Mouse (Mus musculus) liver, embryonic 16.5 days (tissue): ENCODE results near the gene Dmbx1. TPM values are rescaled to one million over a fixed set of nuclear protein-coding genes. Genes with fewer than 3 reads are reported as not detected.

ENCODE experiments used
- ATAC-seq: fragments of 200-750 bp; cut with Nextera tagmentation; 2 replicates; pipeline ENCODE4 v1.8.0; 2017; ENCODE audit warnings: low read depth, mild to moderate bottlenecking, moderate number of reproducible peaks, moderate library complexity
- H3K27ac ChIP-seq: fragments of 300-500 bp; sonication (generic); 2 replicates; pipeline ENCODE4 v1.5.1; 2014; ENCODE audit warnings: mild to moderate bottlenecking, low read length
- H3K27me3 ChIP-seq: fragments of 300-500 bp; sonication (generic); 2 replicates; pipeline ENCODE4 v1.6.1; 2014; ENCODE audit warnings: low read depth, low read length, mixed read lengths; ENCODE audit not compliant: control insufficient read depth, insufficient read depth
- H3K36me3 ChIP-seq: fragments of 300-500 bp; sonication (generic); 2 replicates; pipeline ENCODE4 v1.6.1; 2014; ENCODE audit warnings: mild to moderate bottlenecking; ENCODE audit not compliant: control insufficient read depth, insufficient read depth
- H3K4me1 ChIP-seq: fragments of 300-500 bp; sonication (generic); 2 replicates; pipeline ENCODE4 v1.6.1; 2014; ENCODE audit warnings: low read depth, low read length, mixed read lengths; ENCODE audit not compliant: control insufficient read depth
- H3K4me2 ChIP-seq: fragments of 300-500 bp; sonication (generic); 2 replicates; pipeline ENCODE4 v1.6.1; 2014; ENCODE audit warnings: low read depth, low read length, mixed read lengths
- H3K4me3 ChIP-seq: fragments of 300-500 bp; sonication (generic); 2 replicates; pipeline ENCODE4 v1.5.1; 2014; ENCODE audit warnings: low read depth, mild to moderate bottlenecking, low read length
- H3K9ac ChIP-seq: fragments of 300-500 bp; sonication (generic); 2 replicates; pipeline ENCODE4 v1.6.1; 2014; ENCODE audit warnings: low read depth, low read length
- H3K9me3 ChIP-seq: fragments of 300-500 bp; sonication (generic); replicated peaks from 2 replicates; pipeline ENCODE4 v1.6.1; 2016; ENCODE audit warnings: low read length; ENCODE audit not compliant: control insufficient read depth
- WGBS: fragments of 180-500 bp; shearing (Covaris S2); extraction: QIAGEN DNeasy Blood & Tissue Kit; methylation state at CpG from one replicate; pipeline ENCODE4 v1.1.7; 2014; ENCODE audit not compliant: insufficient replicate concordance; 5-methylcytosine and 5-hydroxymethylcytosine counted together
- polyA plus RNA-seq: library from polyadenylated mRNA; unstranded; fragments of >200 nt; fragmentation: Nextera tagmentation; extraction: Ambion mirVana; gene quantifications from 2 replicates; pipeline ENCODE4 v1.2.1, GENCODE M21; 2015

Dmbx1 gene
- polyA plus RNA-seq, 1 experiment from 2014 or later, result not detected

- Histone ChIP-seq H3K27ac (no peak overlapping the region), H3K4me3 (no peak overlapping the region), H3K9ac (no peak overlapping the region), H3K36me3 (no peaks in the 10 kb centered on the region), H3K27me3 (peaks cover 26% of the 10 kb centered on the region), H3K9me3 (no peaks in the 10 kb centered on the region), H3K4me2 (no peak overlapping the region), H3K4me1 (no peaks in the 10 kb centered on the region)
- ATAC-seq, result no peak
- 57% methylated on average over 24 of the region's 24 CpGs for WGBS
These were observed 32.8 kb upstream of the Dmbx1 start for GRCm38 (mm10) chr4:115972543-115972942.

- no peak for ATAC-seq
- no peaks in the 10 kb centered on the region for H3K36me3 ChIP-seq
- peaks cover 75% of the 10 kb centered on the region for H3K27me3 ChIP-seq
- no peak overlapping the region for H3K4me2 ChIP-seq
- WGBS, result 6% methylated on average over 5 of the region's 5 CpGs
- no peak overlapping the region for H3K9ac ChIP-seq
- H3K4me1 ChIP-seq, result no peaks in the 10 kb centered on the region
- H3K9me3 ChIP-seq, result no peaks in the 10 kb centered on the region
- H3K4me3 ChIP-seq, result no peak overlapping the region
- no peak overlapping the region for H3K27ac ChIP-seq
These were observed 24.7 kb upstream of the Dmbx1 start for GRCm38 (mm10) chr4:115964446-115964845.

- no peak for ATAC-seq
- H3K4me1 ChIP-seq, result no peaks in the 10 kb centered on the region
- no peak overlapping the region for H3K4me3 ChIP-seq
- H3K36me3 ChIP-seq, result no peaks in the 10 kb centered on the region
- 16% methylated on average over 6 of the region's 6 CpGs for WGBS
- no peak overlapping the region for H3K27ac ChIP-seq
- H3K9me3 ChIP-seq, result no peaks in the 10 kb centered on the region
- no peak overlapping the region for H3K9ac ChIP-seq
- H3K4me2 ChIP-seq, result no peak overlapping the region
- H3K27me3 ChIP-seq, result peaks cover 73% of the 10 kb centered on the region
These were observed 24.0 kb upstream of the Dmbx1 start for GRCm38 (mm10) chr4:115963751-115964150.

- Histone ChIP-seq H3K4me1 (no peaks in the 10 kb centered on the region), H3K27me3 (peaks cover 71% of the 10 kb centered on the region), H3K27ac (no peak overlapping the region), H3K4me3 (peak overlapping the region; percentile 54), H3K36me3 (no peaks in the 10 kb centered on the region), H3K9me3 (no peaks in the 10 kb centered on the region), H3K4me2 (peak overlapping the region; percentile 56), H3K9ac (no peak overlapping the region; the same call in 1 of the 2 replicates)
- ATAC-seq, result no peak
- under 1% methylated on average over 78 of the region's 79 CpGs for WGBS
These were observed 23.1 kb upstream of the Dmbx1 start for GRCm38 (mm10) chr4:115962671-115963412.

- no peak for ATAC-seq
- no peak overlapping the region for H3K4me2 ChIP-seq
- WGBS, result 16% methylated on average over 7 of the region's 7 CpGs
These were observed 22.3 kb upstream of the Dmbx1 start for GRCm38 (mm10) chr4:115961991-115962390.

GRCm38 (mm10) chr4:115959546-115959945, 19.8 kb upstream of the Dmbx1 start:
- Histone ChIP-seq H3K9ac (no peak overlapping the region), H3K9me3 (no peaks in the 10 kb centered on the region), H3K4me3 (no peak overlapping the region), H3K27me3 (peaks cover 73% of the 10 kb centered on the region), H3K4me1 (no peaks in the 10 kb centered on the region), H3K36me3 (no peaks in the 10 kb centered on the region), H3K27ac (no peak overlapping the region), H3K4me2 (no peak overlapping the region)
- no peak for ATAC-seq

More at GRCm38 (mm10) chr4:115961991-115962390, 22.3 kb upstream of the Dmbx1 start:
- H3K27me3 ChIP-seq, result peaks cover 69% of the 10 kb centered on the region
- H3K4me1 ChIP-seq, result no peaks in the 10 kb centered on the region
- H3K9ac ChIP-seq, result no peak overlapping the region
- H3K36me3 ChIP-seq, result no peaks in the 10 kb centered on the region
- H3K4me3 ChIP-seq, result no peak overlapping the region
- no peaks in the 10 kb centered on the region for H3K9me3 ChIP-seq
- H3K27ac ChIP-seq, result no peak overlapping the region

GRCm38 (mm10) chr4:115955494-115955775, 15.7 kb upstream of the Dmbx1 start:
- Histone ChIP-seq H3K27ac (no peak overlapping the region), H3K4me2 (no peak overlapping the region), H3K9me3 (no peaks in the 10 kb centered on the region), H3K4me1 (no peaks in the 10 kb centered on the region), H3K36me3 (no peaks in the 10 kb centered on the region), H3K4me3 (no peak overlapping the region), H3K27me3 (peaks cover 59% of the 10 kb centered on the region), H3K9ac (no peak overlapping the region)
- WGBS, result 6% methylated on average over 3 of the region's 3 CpGs
- no peak for ATAC-seq

- peaks cover 53% of the 10 kb centered on the region for H3K27me3 ChIP-seq
- no peaks in the 10 kb centered on the region for H3K36me3 ChIP-seq
- no peaks in the 10 kb centered on the region for H3K4me1 ChIP-seq
- no peaks in the 10 kb centered on the region for H3K9me3 ChIP-seq
- H3K9ac ChIP-seq, result no peak overlapping the region
- H3K4me3 ChIP-seq, result no peak overlapping the region
- no peak overlapping the region for H3K27ac ChIP-seq
- H3K4me2 ChIP-seq, result no peak overlapping the region
- no peak for ATAC-seq
- WGBS, result 8% methylated on average over 19 of the region's 19 CpGs
These were observed 15.1 kb upstream of the Dmbx1 start for GRCm38 (mm10) chr4:115954656-115955493.

GRCm38 (mm10) chr4:115953559-115953958, 13.8 kb upstream of the Dmbx1 start:
- Histone ChIP-seq H3K36me3 (no peaks in the 10 kb centered on the region), H3K27me3 (peaks cover 54% of the 10 kb centered on the region), H3K4me1 (no peaks in the 10 kb centered on the region), H3K27ac (no peak overlapping the region), H3K4me2 (no peak overlapping the region), H3K9me3 (no peaks in the 10 kb centered on the region), H3K9ac (no peak overlapping the region), H3K4me3 (no peak overlapping the region)
- no peak for ATAC-seq
- 32% methylated on average over 5 of the region's 5 CpGs for WGBS
